Mouse (Mus musculus): ENCODE measurements at regions not wholly inside any gene's neighbourhood (a gene's known extent, or its start where the extent isn't known, plus 50 kb on each side); places are given as distances from the start of the nearest gene placed in this dataset.
"Not testable (repeated sequence)": the region's sequence is repeated elsewhere in the genome, so short reads cannot be mapped to it uniquely, and the experiment has no call there.

- ATAC-seq = no peak
- no peak overlapping the region for H3K4me2 ChIP-seq (ENCODE audit: low read depth)
- H3K36me3 ChIP-seq (ENCODE audit: insufficient read depth) = no peaks in the 10 kb centered on the region
- no peak overlapping the region for H3K9ac ChIP-seq
- TF ChIP-seq CTCF (IDR thresholded peaks at IDR 0.05; ENCODE audit: low read depth) = no peak
- H3K27me3 ChIP-seq (ENCODE audit: insufficient read depth, low read length) = no peaks in the 10 kb centered on the region
- no peak overlapping the region for H3K4me3 ChIP-seq (ENCODE audit: low read depth, low read length)
- H3K27ac ChIP-seq (ENCODE audit: low read depth, low read length) = no peak overlapping the region
- H3K4me1 ChIP-seq (ENCODE audit: insufficient read depth) = no peaks in the 10 kb centered on the region
- no peak for DNase-seq
- H3K9me3 ChIP-seq (ENCODE audit: low read length) = no peaks in the 10 kb centered on the region
Observed at GRCm38 (mm10) chr4:81540496-81540895, 97.9 kb upstream of the Mpdz start.

- WGBS = 44% methylated on average over 3 of the region's 3 CpGs
Observed at GRCm38 (mm10) chr4:81539551-81539950, 96.9 kb upstream of the Mpdz start.

GRCm38 (mm10) chr4:81536795-81537194, 94.2 kb upstream of the Mpdz start:
- Histone ChIP-seq H3K36me3 (ENCODE audit: insufficient read depth) (no peaks in the 10 kb centered on the region), H3K4me1 (ENCODE audit: insufficient read depth) (no peaks in the 10 kb centered on the region), H3K9ac (no peak overlapping the region), H3K4me2 (ENCODE audit: low read depth) (no peak overlapping the region), H3K27me3 (ENCODE audit: insufficient read depth, low read length) (no peaks in the 10 kb centered on the region), H3K4me3 (ENCODE audit: low read depth, low read length) (no peak overlapping the region), H3K27ac (ENCODE audit: low read depth, low read length) (no peak overlapping the region), H3K9me3 (ENCODE audit: low read length) (no peaks in the 10 kb centered on the region)
- ATAC-seq = no peak
- no peak for TF ChIP-seq CTCF (IDR thresholded peaks at IDR 0.05; ENCODE audit: low read depth)
- DNase-seq = no peak

More at GRCm38 (mm10) chr4:81539551-81539950, 96.9 kb upstream of the Mpdz start:
- peak; percentile 6 for DNase-seq
- no peak for TF ChIP-seq CTCF (IDR thresholded peaks at IDR 0.05; ENCODE audit: low read depth)
- ATAC-seq = no peak
- no peak overlapping the region for H3K9ac ChIP-seq
- no peaks in the 10 kb centered on the region for H3K9me3 ChIP-seq (ENCODE audit: low read length)
- H3K4me1 ChIP-seq (ENCODE audit: insufficient read depth) = no peaks in the 10 kb centered on the region
- no peak overlapping the region for H3K27ac ChIP-seq (ENCODE audit: low read depth, low read length)
- H3K27me3 ChIP-seq (ENCODE audit: insufficient read depth, low read length) = no peaks in the 10 kb centered on the region
- no peak overlapping the region for H3K4me3 ChIP-seq (ENCODE audit: low read depth, low read length)
- no peaks in the 10 kb centered on the region for H3K36me3 ChIP-seq (ENCODE audit: insufficient read depth)
- H3K4me2 ChIP-seq (ENCODE audit: low read depth) = no peak overlapping the region

- Histone ChIP-seq H3K27ac (ENCODE audit: low read depth, low read length) (no peak overlapping the region), H3K27me3 (ENCODE audit: insufficient read depth, low read length) (no peaks in the 10 kb centered on the region), H3K4me3 (ENCODE audit: low read depth, low read length) (no peak overlapping the region), H3K9me3 (ENCODE audit: low read length) (no peaks in the 10 kb centered on the region), H3K9ac (no peak overlapping the region), H3K4me1 (ENCODE audit: insufficient read depth) (no peaks in the 10 kb centered on the region), H3K4me2 (ENCODE audit: low read depth) (no peak overlapping the region), H3K36me3 (ENCODE audit: insufficient read depth) (no peaks in the 10 kb centered on the region)
- 79% methylated on average over 2 of the region's 2 CpGs for WGBS
- TF ChIP-seq CTCF (IDR thresholded peaks at IDR 0.05; ENCODE audit: low read depth) = no peak
- no peak for ATAC-seq
- no peak for DNase-seq
Observed at GRCm38 (mm10) chr4:81530546-81530945, 87.9 kb upstream of the Mpdz start.

- H3K9me3 ChIP-seq (ENCODE audit: low read length) = not testable (repeated sequence)
Observed at GRCm38 (mm10) chr4:81519151-81519550, 76.5 kb upstream of the Mpdz start.

GRCm38 (mm10) chr4:81514547-81514946, 71.9 kb upstream of the Mpdz start:
- Histone ChIP-seq H3K4me3 (ENCODE audit: low read depth, low read length) (no peak overlapping the region), H3K4me2 (ENCODE audit: low read depth) (no peak overlapping the region), H3K27me3 (ENCODE audit: insufficient read depth, low read length) (no peaks in the 10 kb centered on the region), H3K36me3 (ENCODE audit: insufficient read depth) (no peaks in the 10 kb centered on the region), H3K4me1 (ENCODE audit: insufficient read depth) (no peaks in the 10 kb centered on the region), H3K9ac (no peak overlapping the region), H3K27ac (ENCODE audit: low read depth, low read length) (no peak overlapping the region), H3K9me3 (ENCODE audit: low read length) (no peaks in the 10 kb centered on the region)
- no peak for ATAC-seq
- 94% methylated on average over 4 of the region's 4 CpGs for WGBS
- no peak for TF ChIP-seq CTCF (IDR thresholded peaks at IDR 0.05; ENCODE audit: low read depth)
- no peak for DNase-seq

More at GRCm38 (mm10) chr4:81519151-81519550, 76.5 kb upstream of the Mpdz start:
- H3K4me2 ChIP-seq (ENCODE audit: low read depth); H3K36me3 ChIP-seq (ENCODE audit: insufficient read depth); H3K9ac ChIP-seq; H3K4me1 ChIP-seq (ENCODE audit: insufficient read depth); ATAC-seq; DNase-seq; H3K27ac ChIP-seq (ENCODE audit: low read depth, low read length); H3K4me3 ChIP-seq (ENCODE audit: low read depth, low read length); H3K27me3 ChIP-seq (ENCODE audit: insufficient read depth, low read length): not testable (repeated sequence)
- 75% methylated on average over 2 of the region's 2 CpGs for WGBS

- DNase-seq (no peak), ATAC-seq (no peak)
Observed at GRCm38 (mm10) chr4:81512396-81512795, 69.8 kb upstream of the Mpdz start.

GRCm38 (mm10) chr4:81508776-81509175, 66.2 kb upstream of the Mpdz start:
- H3K36me3 ChIP-seq (ENCODE audit: insufficient read depth) = no peaks in the 10 kb centered on the region
- no peaks in the 10 kb centered on the region for H3K9me3 ChIP-seq (ENCODE audit: low read length)
- H3K4me1 ChIP-seq (ENCODE audit: insufficient read depth) = no peaks in the 10 kb centered on the region
- no peak for ATAC-seq
- DNase-seq = no peak
- no peaks in the 10 kb centered on the region for H3K27me3 ChIP-seq (ENCODE audit: insufficient read depth, low read length)
- 67% methylated on average over 1 of the region's 1 CpGs for WGBS
- no peak overlapping the region for H3K9ac ChIP-seq
- H3K27ac ChIP-seq (ENCODE audit: low read depth, low read length) = no peak overlapping the region
- no peak overlapping the region for H3K4me3 ChIP-seq (ENCODE audit: low read depth, low read length)
- no peak for TF ChIP-seq CTCF (IDR thresholded peaks at IDR 0.05; ENCODE audit: low read depth)
- no peak overlapping the region for H3K4me2 ChIP-seq (ENCODE audit: low read depth)

More at GRCm38 (mm10) chr4:81512396-81512795, 69.8 kb upstream of the Mpdz start:
- 53% methylated on average over 3 of the region's 3 CpGs for WGBS
- no peaks in the 10 kb centered on the region for H3K4me1 ChIP-seq (ENCODE audit: insufficient read depth)
- H3K4me2 ChIP-seq (ENCODE audit: low read depth) = no peak overlapping the region
- no peaks in the 10 kb centered on the region for H3K36me3 ChIP-seq (ENCODE audit: insufficient read depth)
- no peak overlapping the region for H3K27ac ChIP-seq (ENCODE audit: low read depth, low read length)
- no peak for TF ChIP-seq CTCF (IDR thresholded peaks at IDR 0.05; ENCODE audit: low read depth)
- H3K9ac ChIP-seq = no peak overlapping the region
- no peaks in the 10 kb centered on the region for H3K27me3 ChIP-seq (ENCODE audit: insufficient read depth, low read length)
- H3K4me3 ChIP-seq (ENCODE audit: low read depth, low read length) = no peak overlapping the region
- no peaks in the 10 kb centered on the region for H3K9me3 ChIP-seq (ENCODE audit: low read length)
